ENCODE assay signal across 22 mouse cellular contexts in genomic region chrX:49045118-49045517, GRCm38 (mm10).
DNase-seq lines count a peak whose midpoint lies in the region; ATAC-seq and TF ChIP-seq lines count a peak whose summit lies in the region.
"Had no signal": no experiment of that assay in that cellular context is flagged by ENCODE, and none has a peak within 500 bp of the region (broad histone marks: within the 10 kb centered on the region; RNA-seq: fewer than 3 reads in every experiment).

No protein-coding gene starts in this region.

- no peak overlapping the region for H3K4me2 ChIP-seq in CH12.LX (ENCODE audit: insufficient read depth, low read depth, poor library complexity, severe bottlenecking)
- no peak overlapping the region for H3K4me2 ChIP-seq in kidney, embryonic 15.5 days

- TF ChIP-seq EP300 in CH12.LX (IDR thresholded peaks at IDR 0.05; ENCODE audit: low read length) = no peak

- no peaks in the 10 kb centered on the region for H3K9me3 ChIP-seq in CH12.LX (replicated peaks; ENCODE audit: low read length)
- no peaks in the 10 kb centered on the region for H3K9me3 ChIP-seq in kidney, embryonic 15.5 days (replicated peaks)
- H3K9me3 ChIP-seq: G1E had no signal

- in situ Hi-C loops in CH12.LX (cut with MboI; ENCODE audit: low pct_ligation_motif_present, low pct_unique_long_range_greater_than_20kb, low sequenced_read_pairs) = no loop called here

- dilution Hi-C loops in CH12.LX (cut with MboI; ENCODE audit: extremely low pct_ligation_motif_present, extremely low pct_unique_long_range_greater_than_20kb, low sequenced_read_pairs) = no loop called here

- no peaks in the 10 kb centered on the region for H3K79me2 ChIP-seq in CH12.LX (replicated peaks; ENCODE audit: control insufficient read depth, extremely low read depth, insufficient read depth, poor library complexity, severe bottlenecking)

- intact Hi-C loops in gastrocnemius, postnatal 14 days (cut with DNase I; ENCODE audit: low total_unique reads) = no loop called here

- no peak for TF ChIP-seq RAD21 in CH12.LX (IDR thresholded peaks at IDR 0.05; ENCODE audit: low read depth, low read length)

- peak; percentile 3 for DNase-seq in retina, embryonic 14.5 days (ENCODE audit: low spot score)
- no peak for DNase-seq in retina, postnatal 1 day
- DNase-seq in CH12.LX (ENCODE audit: extremely low read depth) = peak; percentile 3
- peak; percentile 80 for DNase-seq in Muller cell, postnatal 12 days (ENCODE audit: inconsistent ontology term)
- no peak for DNase-seq in gastrocnemius, postnatal 14 days
- DNase-seq: adrenal gland, adult 2 months; adrenal gland, adult 8-10 months; adrenal gland, postnatal 10 days; adrenal gland, postnatal 14 days; adrenal gland, postnatal 25 days; adrenal gland, postnatal 36 days; B cell, adult 2 months; cerebellum, adult 11 months; cerebellum, adult 11-12 months; cerebellum, adult 18-20 months; cerebellum, adult 2 months; cerebellum, adult 8-10 months had no signal

- TF ChIP-seq POLR2A in CH12.LX (IDR thresholded peaks at IDR 0.05; ENCODE audit: low read depth, low read length) = no peak

- no peak for ATAC-seq in kidney, embryonic 15.5 days (replicated peaks; ENCODE audit: low FRiP score)
- ATAC-seq: activated CD4-positive, CD25-positive, alpha-beta regulatory T cell, adult 4 months; CD4-positive, CD25-positive, alpha-beta regulatory T cell, adult 4 months; Patski had no signal

- H3K27ac ChIP-seq in CH12.LX (ENCODE audit: insufficient read depth, low read depth) = no peak overlapping the region
- no peak overlapping the region for H3K27ac ChIP-seq in kidney, embryonic 15.5 days

- H3K4me3 ChIP-seq in CH12.LX (replicated peaks in 1 of 3; ENCODE audit: low read depth in 2 of 3, low read length in 2 of 3, poor library complexity in 1 of 3) = no peak overlapping the region
- H3K4me3 ChIP-seq in kidney, embryonic 15.5 days (replicated peaks) = no peak overlapping the region

- no peaks in the 10 kb centered on the region for H3K27me3 ChIP-seq in CH12.LX (replicated peaks)
- H3K27me3 ChIP-seq in kidney, embryonic 15.5 days = no peaks in the 10 kb centered on the region

- no peak overlapping the region for H3K9ac ChIP-seq in CH12.LX (ENCODE audit: insufficient read depth, low read depth)
- H3K9ac ChIP-seq in kidney, embryonic 15.5 days = no peak overlapping the region

- no peak for TF ChIP-seq CTCF in CH12.LX (conservative IDR thresholded peaks at IDR 0.05 in 1 of 2, IDR thresholded peaks at IDR 0.05 in 1 of 2; ENCODE audit: low read depth in 2 of 2, low read length in 2 of 2)

- no peaks in the 10 kb centered on the region for H3K4me1 ChIP-seq in CH12.LX (ENCODE audit: control insufficient read depth in 1 of 2, insufficient read depth in 2 of 2)
- H3K4me1 ChIP-seq in kidney, embryonic 15.5 days = no peaks in the 10 kb centered on the region

- no peaks in the 10 kb centered on the region for H3K36me3 ChIP-seq in CH12.LX (replicated peaks in 1 of 2; ENCODE audit: control insufficient read depth in 1 of 2, insufficient read depth in 1 of 2, low read length in 1 of 2)
- H3K36me3 ChIP-seq in kidney, embryonic 15.5 days = no peaks in the 10 kb centered on the region
- H3K36me3 ChIP-seq: G1E had no signal

TF ChIP-seq in CH12.LX, 34 proteins besides CTCF, POLR2A, EP300 and RAD21:
- TF ChIP-seq MYC (IDR thresholded peaks at IDR 0.05; ENCODE audit: low read depth, low read length) (no peak), UBTF (IDR thresholded peaks at IDR 0.05; ENCODE audit: low read depth, low read length) (no peak), POLR2AphosphoS2 (IDR thresholded peaks at IDR 0.05; ENCODE audit: low read depth, low read length) (no peak), MEF2A (IDR thresholded peaks at IDR 0.05; ENCODE audit: borderline replicate concordance, low read depth, low read length) (peak; percentile 80), IRF4 (IDR thresholded peaks at IDR 0.05; ENCODE audit: low read depth, low read length) (0 out of 2 replicates have a peak, but pooled peaks have one; percentile 10)
TF ChIP-seq in CH12.LX: peak in this region for 2.

Comparison
In these comparisons a context has a peak if more than half of its experiments do, and no peak if none do; other contexts are left out.
1. DNase-seq: peak in retina, embryonic 14.5 days (single experiment), CH12.LX (single experiment) and Muller cell, postnatal 12 days (single experiment); none in retina, postnatal 1 day (single experiment) and gastrocnemius, postnatal 14 days (single experiment).